ENCODE assay signal across 19 mouse cellular contexts in genomic region chr10:21831002-21831696, GRCm38 (mm10).
"Had no signal": no experiment of that assay in that cellular context is flagged by ENCODE, and none has a peak within 500 bp of the region (broad histone marks: within the 10 kb centered on the region; RNA-seq: fewer than 3 reads in every experiment).

No protein-coding gene starts in this region.

- H3K27ac ChIP-seq: kidney, postnatal 0 days; left cerebral cortex, adult 2 months; liver, embryonic 15.5 days; lung, embryonic 15.5 days; midbrain, embryonic 12.5 days; neural tube, embryonic 13.5 days had no signal

- ATAC-seq: intestine, postnatal 0 days; midbrain, embryonic 16.5 days had no signal

- H3K27me3 ChIP-seq: liver, embryonic 15.5 days; lung, embryonic 15.5 days; midbrain, embryonic 12.5 days; neural tube, embryonic 13.5 days had no signal

- H3K4me2 ChIP-seq: liver, embryonic 11.5 days; liver, embryonic 15.5 days; lung, embryonic 15.5 days; midbrain, embryonic 12.5 days; neural tube, embryonic 13.5 days had no signal

- H3K9ac ChIP-seq: liver, embryonic 15.5 days; lung, embryonic 15.5 days; midbrain, embryonic 12.5 days; neural tube, embryonic 13.5 days had no signal

- H3K36me3 ChIP-seq: liver, embryonic 15.5 days; lung, embryonic 15.5 days; midbrain, embryonic 12.5 days; neural tube, embryonic 13.5 days had no signal

- H3K4me3 ChIP-seq: left cerebral cortex, adult 2 months; liver, embryonic 15.5 days; lung, embryonic 15.5 days; megakaryocyte, embryonic 14.5 days; midbrain, embryonic 12.5 days; myocyte; neural tube, embryonic 13.5 days had no signal

- H3K9me3 ChIP-seq: liver, embryonic 15.5 days; lung, embryonic 15.5 days; megakaryocyte, embryonic 14.5 days; midbrain, embryonic 12.5 days; neural tube, embryonic 13.5 days had no signal

- DNase-seq: kidney, adult 2 months; kidney, postnatal 36 days; lung, adult 18-20 months; lung, postnatal 10 days; lung, postnatal 36 days; thymus, adult 2 months; thymus, postnatal 14 days; thymus, postnatal 4 days had no signal
